ENCODE assay signal across 7 mouse cellular contexts in genomic region chr12:84009171-84009965, GRCm38 (mm10). TPM values are rescaled to one million over a fixed set of nuclear protein-coding genes. Genes with fewer than 3 reads are reported as not detected.
DNase-seq lines count a peak whose midpoint lies in the region; ATAC-seq and TF ChIP-seq lines count a peak whose summit lies in the region.
"Not testable (repeated sequence)": the region's sequence is repeated elsewhere in the genome, so short reads cannot be mapped to it uniquely, and the experiment has no call there.

Acot1 (plus strand) TSS chr12:84009490.

- peak; percentile 76 to 84 for DNase-seq in heart, adult 9 months (ENCODE audit: low spot score in 2 of 2)
- DNase-seq in kidney, adult 8-10 months, result peak; percentile 77 to 84
- peak; percentile 77 for DNase-seq in limb, embryonic 11.5 days (ENCODE audit: low spot score)
- peak; percentile 82 for DNase-seq in midbrain, embryonic 10.5 days (ENCODE audit: low spot score)
- peak; percentile 60 for DNase-seq in right cerebral cortex, postnatal 4 days

- not testable (repeated sequence) for H3K27ac ChIP-seq in bone marrow, adult 2 months (ENCODE audit: control insufficient read depth, insufficient read depth, low read depth, low read length, poor library complexity); embryonic fibroblast, embryonic 13.5 days (ENCODE audit: insufficient read depth, low read length); limb, embryonic 11.5 days (replicated peaks; ENCODE audit: low read depth, low read length)
- peak within 1 kb of the TSS; percentile 86 for H3K27ac ChIP-seq in midbrain, embryonic 10.5 days (replicated peaks)

- ATAC-seq in limb, embryonic 11.5 days (ENCODE audit: insufficient number of reproducible peaks, low FRiP score, low TSS enrichment, low read depth), result peak; percentile 94; the same call in 1 of the 2 replicates

- H3K27me3 ChIP-seq in limb, embryonic 11.5 days (ENCODE audit: control insufficient read depth, insufficient read depth, low read length); midbrain, embryonic 10.5 days (ENCODE audit: low read depth, poor library complexity, severe bottlenecking): not testable (repeated sequence)

- H3K9me3 ChIP-seq in limb, embryonic 11.5 days (ENCODE audit: control insufficient read depth, low read length); midbrain, embryonic 10.5 days (replicated peaks): not testable (repeated sequence)

- not testable (repeated sequence) for H3K36me3 ChIP-seq in limb, embryonic 11.5 days (ENCODE audit: control insufficient read depth, insufficient read depth, low read length); midbrain, embryonic 10.5 days

- 1% methylated on average over 67 of the region's 70 CpGs for WGBS in bone marrow, adult 2 months
- 2% methylated on average over 53 of the region's 70 CpGs for WGBS in limb, embryonic 11.5 days
- WGBS in midbrain, embryonic 10.5 days, result under 1% methylated on average over 68 of the region's 70 CpGs

- TF ChIP-seq POLR2A in bone marrow, adult 2 months (IDR thresholded peaks at IDR 0.05; ENCODE audit: borderline replicate concordance, control insufficient read depth, low read depth, low read length), result not testable (repeated sequence)
- peak; percentile 68 for TF ChIP-seq POLR2A in embryonic fibroblast, embryonic 13.5 days (IDR thresholded peaks at IDR 0.05; ENCODE audit: low read depth, low read length)

- peak within 1 kb of the TSS; percentile 67 for H3K9ac ChIP-seq in limb, embryonic 11.5 days (ENCODE audit: low read length)

- H3K4me2 ChIP-seq in limb, embryonic 11.5 days (ENCODE audit: low read depth, severe bottlenecking), result peak within 1 kb of the TSS; percentile 42

- peak within 1 kb of the TSS; percentile 61 for H3K4me3 ChIP-seq in bone marrow, adult 2 months (replicated peaks; ENCODE audit: control insufficient read depth, low read depth, low read length)
- peak within 1 kb of the TSS; percentile 26 for H3K4me3 ChIP-seq in embryonic fibroblast, embryonic 13.5 days (ENCODE audit: insufficient read depth, low read length)
- peak within 1 kb of the TSS; percentile 35 for H3K4me3 ChIP-seq in limb, embryonic 11.5 days (ENCODE audit: low read depth, low read length)
- H3K4me3 ChIP-seq in midbrain, embryonic 10.5 days, result peak within 1 kb of the TSS; percentile 56

- TF ChIP-seq CTCF in bone marrow, adult 2 months (IDR thresholded peaks at IDR 0.05; ENCODE audit: control insufficient read depth, insufficient read depth, low read length); embryonic fibroblast, embryonic 13.5 days (IDR thresholded peaks at IDR 0.05; ENCODE audit: borderline replicate concordance, insufficient read depth, low read length): not testable (repeated sequence)

- not testable (repeated sequence) for H3K4me1 ChIP-seq in bone marrow, adult 2 months (ENCODE audit: control insufficient read depth, insufficient read depth, low read length); embryonic fibroblast, embryonic 13.5 days (ENCODE audit: control insufficient read depth, insufficient read depth, low read length); limb, embryonic 11.5 days (ENCODE audit: control insufficient read depth, insufficient read depth, low read length)
- peaks cover 52% of the 10 kb centered on the region for H3K4me1 ChIP-seq in midbrain, embryonic 10.5 days

RNA-seq across cellular contexts. Expression of gene Acot1, which starts in this region (rescaled TPM):
- 4.9 and 15.5 TPM in 2 replicates for polyA plus RNA-seq in bone marrow, adult 2 months (2011; ENCODE audit: insufficient read depth, insufficient read length, low replicate concordance, missing spikeins)
- polyA plus RNA-seq in embryonic fibroblast, embryonic 13.5 days (2011; ENCODE audit: insufficient read length, low read depth, missing spikeins), result 7.0 and 12.4 TPM in 2 replicates
- 31.2 and 38.6 TPM in 2 replicates for polyA plus RNA-seq in limb, embryonic 11.5 days (2014; fragmentation: Nextera tagmentation; extraction: Ambion mirVana)
- 46.6 and 52.5 TPM in 2 replicates for polyA plus RNA-seq in midbrain, embryonic 10.5 days (2016; fragmentation: Nextera tagmentation; extraction: Ambion mirVana)
